Mouse (Mus musculus) heart, embryonic 11.5 days (tissue): Measurements from ENCODE around the gene Anxa5. TPM values are rescaled to one million over a fixed set of nuclear protein-coding genes. Genes with fewer than 3 reads are reported as not detected.
A peak's percentile ranks its signal among the peaks of the same experiment; 100 is the strongest.

Experiments
- ATAC-seq: fragments of 200-750 bp; cut with Nextera tagmentation; replicated peaks from 2 replicates; pipeline ENCODE4 v1.8.0; 2017; ENCODE audit warnings: moderate library complexity; ENCODE audit not compliant: insufficient number of reproducible peaks, low FRiP score, low TSS enrichment
- H3K27ac ChIP-seq: fragments of 300-500 bp; sonication (generic); 2 replicates; pipeline ENCODE4 v1.5.1; 2014; ENCODE audit warnings: mild to moderate bottlenecking, low read depth, low read length
- H3K27me3 ChIP-seq: fragments of 300-500 bp; sonication (generic); 2 replicates; pipeline ENCODE4 v1.6.1; 2014; ENCODE audit warnings: mild to moderate bottlenecking, low read length, mixed read lengths; ENCODE audit not compliant: control insufficient read depth, insufficient read depth
- H3K36me3 ChIP-seq: fragments of 300-500 bp; sonication (generic); 2 replicates; pipeline ENCODE4 v1.6.1; 2014; ENCODE audit warnings: mild to moderate bottlenecking, low read length, moderate library complexity, mixed read lengths; ENCODE audit not compliant: control insufficient read depth, insufficient read depth
- H3K4me1 ChIP-seq: fragments of 300-500 bp; sonication (generic); 2 replicates; pipeline ENCODE4 v1.6.1; 2014; ENCODE audit warnings: low read length; ENCODE audit not compliant: control insufficient read depth, insufficient read depth
- H3K4me2 ChIP-seq: fragments of 300-500 bp; sonication (generic); 2 replicates; pipeline ENCODE4 v1.6.1; 2014; ENCODE audit warnings: mild to moderate bottlenecking, moderate library complexity
- H3K4me3 ChIP-seq: fragments of 300-500 bp; sonication (generic); 2 replicates; pipeline ENCODE4 v1.5.1; 2014; ENCODE audit warnings: low read depth, low read length
- H3K9ac ChIP-seq: fragments of 300-500 bp; sonication (generic); 2 replicates; pipeline ENCODE4 v1.6.1; 2014; ENCODE audit warnings: mild to moderate bottlenecking, low read depth, low read length, moderate library complexity
- H3K9me3 ChIP-seq: fragments of 300-500 bp; sonication (generic); replicated peaks from 2 replicates; pipeline ENCODE4 v1.6.1; 2016; ENCODE audit warnings: low read length; ENCODE audit not compliant: control insufficient read depth
- WGBS: fragments of 180-500 bp; shearing (Covaris S2); extraction: QIAGEN DNeasy Blood & Tissue Kit; methylation state at CpG from one replicate; pipeline ENCODE4 v1.1.7; 2014; ENCODE audit not compliant: insufficient replicate concordance; 5-methylcytosine and 5-hydroxymethylcytosine counted together
- microRNA-seq: library from miRNA; unstranded; fragments of <30 nt; microRNA quantifications from one replicate; pipeline ENCODE4, GENCODE M21; 2016; ENCODE audit warnings: borderline number of aligned reads
- polyA plus RNA-seq: library from polyadenylated mRNA; unstranded; fragments of >200 nt; fragmentation: Nextera tagmentation; extraction: Ambion mirVana; gene quantifications from 2 replicates; pipeline ENCODE4 v1.2.1, GENCODE M21; 2014

Anxa5 gene
- polyA plus RNA-seq, 1 experiment from 2014 or later, result 316 TPM

GRCm38 (mm10) chr3:36409456-36409855 is 66.2 kb downstream of the Anxa5 start:
- Histone ChIP-seq H3K4me3 (no peak overlapping the region), H3K27me3 (no peaks in the 10 kb centered on the region), H3K4me1 (no peaks in the 10 kb centered on the region), H3K4me2 (no peak overlapping the region), H3K27ac (peak overlapping the region; percentile 59; the same call in 1 of the 2 replicates), H3K9me3 (no peaks in the 10 kb centered on the region), H3K9ac (no peak overlapping the region), H3K36me3 (no peaks in the 10 kb centered on the region)
- 43% methylated on average over 2 of the region's 2 CpGs for WGBS
- no peak for ATAC-seq

GRCm38 (mm10) chr3:36406967-36407366 is 68.7 kb downstream of the Anxa5 start:
- Histone ChIP-seq H3K36me3 (no peaks in the 10 kb centered on the region), H3K4me2 (no peak overlapping the region), H3K4me1 (no peaks in the 10 kb centered on the region), H3K4me3 (no peak overlapping the region), H3K27ac (no peak overlapping the region), H3K9me3 (no peaks in the 10 kb centered on the region), H3K9ac (no peak overlapping the region), H3K27me3 (no peaks in the 10 kb centered on the region)
- no peak for ATAC-seq
- WGBS, result 87% methylated on average over 5 of the region's 5 CpGs

- Histone ChIP-seq H3K4me3 (no peak overlapping the region), H3K4me2 (no peak overlapping the region), H3K9me3 (no peaks in the 10 kb centered on the region), H3K27me3 (no peaks in the 10 kb centered on the region), H3K27ac (no peak overlapping the region), H3K36me3 (no peaks in the 10 kb centered on the region), H3K4me1 (no peaks in the 10 kb centered on the region), H3K9ac (no peak overlapping the region)
- WGBS, result 76% methylated on average over 2 of the region's 2 CpGs
- ATAC-seq, result no peak
Measured at GRCm38 (mm10) chr3:36406340-36406739, 69.4 kb downstream of the Anxa5 start.

- Histone ChIP-seq H3K4me2 (no peak overlapping the region), H3K9ac (no peak overlapping the region), H3K4me1 (no peaks in the 10 kb centered on the region), H3K27ac (no peak overlapping the region), H3K36me3 (no peaks in the 10 kb centered on the region), H3K9me3 (no peaks in the 10 kb centered on the region), H3K4me3 (no peak overlapping the region), H3K27me3 (no peaks in the 10 kb centered on the region)
- WGBS, result 73% methylated on average over 2 of the region's 2 CpGs
- no peak for ATAC-seq
Measured at GRCm38 (mm10) chr3:36401900-36402299, 73.8 kb downstream of the Anxa5 start.

- H3K27me3 ChIP-seq, result no peaks in the 10 kb centered on the region
- no peak overlapping the region for H3K4me3 ChIP-seq
- no peak overlapping the region for H3K9ac ChIP-seq
- H3K4me2 ChIP-seq, result no peak overlapping the region
- no peak for ATAC-seq
- no peaks in the 10 kb centered on the region for H3K4me1 ChIP-seq
- no peaks in the 10 kb centered on the region for H3K36me3 ChIP-seq
- no peaks in the 10 kb centered on the region for H3K9me3 ChIP-seq
- H3K27ac ChIP-seq, result no peak overlapping the region
- 69% methylated on average over 10 of the region's 10 CpGs for WGBS
Measured at GRCm38 (mm10) chr3:36400657-36401056, 75.0 kb downstream of the Anxa5 start.

Small RNA genes lying within 50 kb of the gene (microRNA-seq; reads per million reads assigned to microRNA genes)
- gene Mir7009, result 0.34 reads per million

Other genes starting within 250 kb of the Anxa5 start
- 1.5 TPM in 2 replicates for gene 1810062G17Rik, start within 50 bp of the Anxa5 start, polyA plus RNA-seq
- 0.14 and 0.16 TPM in 2 replicates for gene Gm11549, start 45.9 kb upstream of the Anxa5 start, polyA plus RNA-seq
- 56.4 and 58.5 TPM in 2 replicates for gene Exosc9, start 76.7 kb upstream of the Anxa5 start, polyA plus RNA-seq
- 205 and 212 TPM in 2 replicates for gene Ccna2, start 96.3 kb upstream of the Anxa5 start, polyA plus RNA-seq
- gene Bbs7, start 137.6 kb upstream of the Anxa5 start, polyA plus RNA-seq, result 9.4 and 10.2 TPM in 2 replicates
- 2.5 and 3.5 TPM in 2 replicates for gene Trpc3, start 214.3 kb upstream of the Anxa5 start, polyA plus RNA-seq